Mouse (Mus musculus) brain, embryonic 14.5 days (tissue): ENCODE results near the gene Zfp710. TPM values are rescaled to one million over a fixed set of nuclear protein-coding genes. Genes with fewer than 3 reads are reported as not detected.
A peak's percentile ranks its signal among the peaks of the same experiment; 100 is the strongest.

Experiments used
- DNase-seq: peaks from one replicate; pipeline ENCODE4 v3.0.0-alpha.2; 2011; ENCODE audit warnings: low read depth
- CTCF ChIP-seq: fragments of 200-500 bp; IDR thresholded peaks from 2 replicates; pipeline ENCODE4 v1.5.1; 2012; ENCODE audit warnings: inconsistent platforms, mild to moderate bottlenecking, moderate library complexity, borderline replicate concordance; ENCODE audit not compliant: insufficient read depth, insufficient read length; ENCODE audit errors: extremely low read depth
- POLR2A ChIP-seq: fragments of 200-500 bp; IDR thresholded peaks from 2 replicates; pipeline ENCODE4 v1.6.1; 2012; ENCODE audit warnings: mild to moderate bottlenecking, inconsistent platforms, borderline replicate concordance; ENCODE audit not compliant: poor library complexity, insufficient read depth, insufficient read length, severe bottlenecking; ENCODE audit errors: extremely low read depth
- polyA plus RNA-seq: library from polyadenylated mRNA; depleted of rRNA; stranded (reverse); fragments of >200 nt; gene quantifications from 2 replicates; pipeline ENCODE4 v1.2.3, GENCODE M21; 2012

Gene Zfp710
- polyA plus RNA-seq, 1 experiment = 34.8 TPM

- TF ChIP-seq CTCF (no peak), POLR2A (no peak)
- no peak for DNase-seq
Observed at GRCm38 (mm10) chr7:80051835-80052234, 27.2 kb downstream of the Zfp710 start.

- DNase-seq = peak; percentile 78
- TF ChIP-seq CTCF (no peak), POLR2A (no peak)
Observed at GRCm38 (mm10) chr7:80052261-80052660, 27.6 kb downstream of the Zfp710 start.

GRCm38 (mm10) chr7:80053147-80053546, 28.5 kb downstream of the Zfp710 start:
- TF ChIP-seq POLR2A = no peak
- no peak for TF ChIP-seq CTCF
- no peak for DNase-seq

GRCm38 (mm10) chr7:80055781-80056180, 31.2 kb downstream of the Zfp710 start:
- DNase-seq = no peak
- TF ChIP-seq POLR2A (no peak), CTCF (no peak)

- no peak for DNase-seq
- TF ChIP-seq POLR2A (no peak), CTCF (no peak)
Observed at GRCm38 (mm10) chr7:80057002-80057691, 32.5 kb downstream of the Zfp710 start.

- no peak for TF ChIP-seq POLR2A
- no peak for TF ChIP-seq CTCF
- DNase-seq = no peak
Observed at GRCm38 (mm10) chr7:80057781-80058180, 33.2 kb downstream of the Zfp710 start.

- no peak for DNase-seq
- TF ChIP-seq POLR2A (no peak), CTCF (no peak)
Observed at GRCm38 (mm10) chr7:80058405-80059063, 33.9 kb downstream of the Zfp710 start.

GRCm38 (mm10) chr7:80059064-80059838, 34.6 kb downstream of the Zfp710 start:
- TF ChIP-seq CTCF (no peak), POLR2A (no peak)
- no peak for DNase-seq

- no peak for TF ChIP-seq CTCF
- no peak for TF ChIP-seq POLR2A
- DNase-seq = no peak
Observed at GRCm38 (mm10) chr7:80060012-80060778, 35.6 kb downstream of the Zfp710 start.

GRCm38 (mm10) chr7:80062083-80062826, 37.6 kb downstream of the Zfp710 start:
- no peak for DNase-seq

More at GRCm38 (mm10) chr7:80062083-80062826, 37.6 kb downstream of the Zfp710 start:
- TF ChIP-seq POLR2A = no peak
- TF ChIP-seq CTCF = no peak
